Mouse (Mus musculus) left cerebral cortex, adult 18-20 months (tissue): ENCODE results near the gene Rad23b. TPM values are rescaled to one million over a fixed set of nuclear protein-coding genes. Genes with fewer than 3 reads are reported as not detected.

Experiments used
- total RNA-seq, 2 experiments: library from RNA; stranded (reverse); gene quantifications; 2 replicates each; pipeline ENCODE4 v1.2.3; 2021

Rad23b gene
- total RNA-seq, 2 experiments from 2014 or later = 196 to 198 TPM

Other genes starting within 250 kb of the Rad23b start
- gene Klf4, start 182.4 kb downstream of the Rad23b start, total RNA-seq = 10 to 100 TPM in 1 of 2 experiments, 1 to 10 TPM in 1; 8.6 to 12.4 TPM